Mouse (Mus musculus) C2C12 (cell line): ENCODE data around the gene Lyplal1.

Experiments used
- CEBPB ChIP-seq: IDR thresholded peaks from one replicate; pipeline ENCODE4 v1.6.1; 2011; ENCODE audit warnings: low read depth, mild to moderate bottlenecking, control low read depth, moderate library complexity
- CTCF ChIP-seq: IDR thresholded peaks from one replicate; pipeline ENCODE4 v1.5.1; 2011; ENCODE audit not compliant: control insufficient read depth, insufficient read depth, insufficient read length
- MAX ChIP-seq: IDR thresholded peaks from one replicate; pipeline ENCODE4 v1.6.1; 2011; ENCODE audit warnings: mild to moderate bottlenecking, control low read depth
- MYOG ChIP-seq: IDR thresholded peaks from one replicate; pipeline ENCODE4 v1.6.1; 2011; ENCODE audit not compliant: control insufficient read depth, insufficient read length; ENCODE audit errors: extremely low read depth
- USF1 ChIP-seq: IDR thresholded peaks from one replicate; pipeline ENCODE4 v1.6.1; 2011; ENCODE audit warnings: low read depth, mild to moderate bottlenecking, control low read depth, moderate library complexity

- TF ChIP-seq CTCF (no peak), CEBPB (no peak), USF1 (no peak), MYOG (no peak), MAX (no peak)
Observed at GRCm38 (mm10) chr1:186126313-186126862, 9.3 kb upstream of the Lyplal1 start.
